Mouse (Mus musculus): ENCODE measurements around the gene Arxes2. TPM values are rescaled to one million over a fixed set of nuclear protein-coding genes. Genes with fewer than 3 reads are reported as not detected.
"Not testable (repeated sequence)": the region's sequence is repeated elsewhere in the genome, so short reads cannot be mapped to it uniquely, and the experiment has no call there.

The Arxes2 gene
- polyA plus RNA-seq, 1 experiment from 2014 or later: 2.8 TPM

GRCm38 (mm10) chrX:135974424-135975225 is 19.0 kb upstream of the Arxes2 start:
- no peak for TF ChIP-seq CTCF (IDR thresholded peaks at IDR 0.05)
- ATAC-seq: no peak
- H3K27me3 ChIP-seq: peaks cover 5% of the 10 kb centered on the region
- in situ Hi-C loops (cut with MboI; ENCODE audit: low pct_unique_long_range_greater_than_20kb): loop anchor here (5.0 kb wide), 1 partner anchor 167 kb away; no protein-coding TSS in a partner anchor
- CTCF ChIA-PET: interaction anchor here (0.8 kb wide), 1 partner anchor 11 kb away, joined by 3 read pairs; no protein-coding TSS in a partner anchor
- DNase-seq (ENCODE audit: low read depth, low spot score): no peak
- POLR2A ChIA-PET: no interaction called here

GRCm38 (mm10) chrX:135975226-135975552 is 18.4 kb upstream of the Arxes2 start:
- in situ Hi-C loops (cut with MboI; ENCODE audit: low pct_unique_long_range_greater_than_20kb): no loop called here
- CTCF ChIA-PET: no interaction called here
- ATAC-seq (no peak), DNase-seq (ENCODE audit: low read depth, low spot score) (peak; percentile 13)
- peak; percentile 74 for TF ChIP-seq CTCF (IDR thresholded peaks at IDR 0.05)
- peaks cover 4% of the 10 kb centered on the region for H3K27me3 ChIP-seq
- POLR2A ChIA-PET: no interaction called here

- ChIA-PET CTCF (no interaction called here), POLR2A (no interaction called here)
- in situ Hi-C loops (cut with MboI; ENCODE audit: low pct_unique_long_range_greater_than_20kb): no loop called here
- ATAC-seq: no peak
- H3K27me3 ChIP-seq: peaks cover 7% of the 10 kb centered on the region
- TF ChIP-seq CTCF (IDR thresholded peaks at IDR 0.05): no peak
- no peak for DNase-seq (ENCODE audit: low read depth, low spot score)
Observed at GRCm38 (mm10) chrX:135984539-135985260, 8.9 kb upstream of the Arxes2 start.

GRCm38 (mm10) chrX:135986267-135986666 is 7.4 kb upstream of the Arxes2 start:
- ATAC-seq (no peak), DNase-seq (ENCODE audit: low read depth, low spot score) (no peak)
- peaks cover 7% of the 10 kb centered on the region for H3K27me3 ChIP-seq
- in situ Hi-C loops (cut with MboI; ENCODE audit: low pct_unique_long_range_greater_than_20kb): no loop called here
- TF ChIP-seq CTCF (IDR thresholded peaks at IDR 0.05): no peak
- ChIA-PET CTCF (no interaction called here), POLR2A (no interaction called here)

- POLR2A ChIA-PET: no interaction called here
- peaks cover 13% of the 10 kb centered on the region for H3K27me3 ChIP-seq
- in situ Hi-C loops (cut with MboI; ENCODE audit: low pct_unique_long_range_greater_than_20kb): no loop called here
- CTCF ChIA-PET: no interaction called here
- TF ChIP-seq CTCF (IDR thresholded peaks at IDR 0.05): no peak
- DNase-seq (ENCODE audit: low read depth, low spot score) (no peak), ATAC-seq (no peak)
Observed at GRCm38 (mm10) chrX:135990661-135991060, 3.0 kb upstream of the Arxes2 start.

GRCm38 (mm10) chrX:135993192-135993594 is 431 bp upstream of the Arxes2 start:
- peaks cover 23% of the 10 kb centered on the region for H3K27me3 ChIP-seq
- ATAC-seq; in situ Hi-C loops (cut with MboI; ENCODE audit: low pct_unique_long_range_greater_than_20kb); POLR2A ChIA-PET; DNase-seq (ENCODE audit: low read depth, low spot score); CTCF ChIA-PET: not testable (repeated sequence)

GRCm38 (mm10) chrX:136007199-136007843 is 13.7 kb downstream of the Arxes2 start:
- ATAC-seq: no peak
- H3K27me3 ChIP-seq: peaks cover 9% of the 10 kb centered on the region
- in situ Hi-C loops (cut with MboI; ENCODE audit: low pct_unique_long_range_greater_than_20kb): no loop called here
- no peak for TF ChIP-seq CTCF (IDR thresholded peaks at IDR 0.05)
- POLR2A ChIA-PET: no interaction called here
- no peak for DNase-seq (ENCODE audit: low read depth, low spot score)
- CTCF ChIA-PET: no interaction called here

GRCm38 (mm10) chrX:136014392-136014791 is 20.8 kb downstream of the Arxes2 start:
- no peak for ATAC-seq
- in situ Hi-C loops (cut with MboI; ENCODE audit: low pct_unique_long_range_greater_than_20kb): no loop called here
- peaks cover 17% of the 10 kb centered on the region for H3K27me3 ChIP-seq
- TF ChIP-seq CTCF (IDR thresholded peaks at IDR 0.05): no peak
- ChIA-PET CTCF (interaction anchor here (1.4 kb wide), 1 partner anchor 12 kb away, joined by 4 read pairs; no protein-coding TSS in a partner anchor), POLR2A (no interaction called here)
- DNase-seq (ENCODE audit: low read depth, low spot score): no peak

- no peak for TF ChIP-seq CTCF (IDR thresholded peaks at IDR 0.05)
- in situ Hi-C loops (cut with MboI; ENCODE audit: low pct_unique_long_range_greater_than_20kb): loop anchor here (25.0 kb wide), 1 partner anchor 282 kb away; no protein-coding TSS in a partner anchor
- ChIA-PET CTCF (no interaction called here), POLR2A (no interaction called here)
- ATAC-seq (no peak), DNase-seq (ENCODE audit: low read depth, low spot score) (no peak)
- H3K27me3 ChIP-seq: peaks cover 36% of the 10 kb centered on the region
Observed at GRCm38 (mm10) chrX:136030331-136030730, 36.7 kb downstream of the Arxes2 start.

- H3K27me3 ChIP-seq: peaks cover 35% of the 10 kb centered on the region
- DNase-seq (ENCODE audit: low read depth, low spot score); POLR2A ChIA-PET; CTCF ChIA-PET: not testable (repeated sequence)
- in situ Hi-C loops (cut with MboI; ENCODE audit: low pct_unique_long_range_greater_than_20kb): loop anchor here (25.0 kb wide), 1 partner anchor 279 kb away; no protein-coding TSS in a partner anchor
- ATAC-seq: peak; percentile 90
Observed at GRCm38 (mm10) chrX:136032799-136033763, 39.5 kb downstream of the Arxes2 start, which contains the start of gene Arxes1. Gene Arxes1, plus strand, starts transcription at chrX:136033367.
